Mouse (Mus musculus): Measurements from ENCODE around the gene Spag5. TPM values are rescaled to one million over a fixed set of nuclear protein-coding genes. Genes with fewer than 3 reads are reported as not detected.

Spag5 gene
- total and polyA plus RNA-seq, 2 experiments from 2014 or later = 9.1 to 26.7 TPM

DNA sequence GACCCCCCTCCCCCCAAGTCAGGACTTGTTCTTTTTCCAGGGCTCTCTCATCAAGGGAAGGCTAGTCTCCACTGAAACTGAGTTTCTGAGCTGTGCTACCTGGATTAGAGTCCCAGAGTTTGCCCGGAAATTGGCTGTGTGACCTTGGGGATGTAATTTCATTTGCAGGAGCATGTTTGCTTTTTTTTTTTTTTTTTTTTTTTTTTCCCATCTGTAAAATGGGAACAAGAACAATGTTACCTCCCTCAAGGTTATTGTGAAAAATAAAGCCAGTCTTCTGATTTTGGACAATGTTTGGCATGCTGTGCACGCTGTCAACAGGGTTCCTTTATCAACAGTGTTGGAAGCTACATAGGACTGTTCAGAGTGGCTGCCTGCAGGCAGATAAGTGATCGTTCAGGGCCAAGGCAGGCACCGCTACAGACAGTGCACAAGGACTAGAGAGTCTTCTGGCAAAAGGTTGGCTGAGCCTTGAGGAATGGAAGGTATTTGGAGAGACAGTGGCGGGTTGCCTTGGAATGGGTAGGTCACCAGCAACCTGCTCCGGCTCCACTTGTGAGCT, 43.1 kb downstream of the Spag5 start:
- no peak for TF ChIP-seq CTCF (IDR thresholded peaks at IDR 0.05; ENCODE audit: low read depth)
- WGBS = 64% methylated on average over 6 of the region's 6 CpGs

DNA sequence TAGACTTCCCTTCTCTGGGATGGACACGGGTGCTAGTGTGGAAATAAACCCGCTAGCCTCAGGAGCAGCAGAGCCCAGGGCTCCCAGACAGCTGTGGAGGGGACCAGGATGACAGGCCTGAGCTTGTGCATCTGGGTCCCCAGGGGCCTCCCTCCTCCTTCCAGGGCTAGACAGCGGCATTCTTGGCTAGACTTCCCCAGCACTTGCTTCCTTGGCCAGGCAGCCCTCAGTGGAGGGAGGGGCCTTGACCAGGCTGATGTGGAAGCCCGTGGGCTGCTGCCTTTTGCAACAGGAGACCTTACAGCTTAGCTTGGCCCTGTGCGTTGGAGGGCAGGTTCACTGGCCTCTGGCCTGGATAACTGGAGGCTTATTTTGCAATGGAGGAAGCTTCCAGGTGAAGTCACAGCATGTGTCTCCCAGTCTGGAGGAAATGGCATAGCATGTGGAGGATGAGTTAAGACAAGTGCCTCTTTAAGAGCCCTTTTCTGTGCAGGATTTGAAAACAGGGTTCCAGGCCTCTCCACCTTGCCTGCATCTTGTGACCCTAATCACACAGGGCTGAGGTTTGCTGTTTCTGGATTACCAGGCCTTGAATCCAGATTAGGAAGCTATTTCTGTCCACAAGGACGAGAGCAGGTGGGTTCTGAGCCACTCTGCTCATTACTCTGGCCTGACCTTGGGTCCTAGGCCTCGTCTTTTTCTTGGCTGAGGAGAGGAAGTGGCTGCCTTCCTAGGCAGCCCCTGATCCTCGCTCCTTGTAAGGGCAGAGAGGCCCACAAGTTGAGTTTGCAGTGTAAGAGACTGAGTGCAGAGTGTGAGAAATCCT, 43.8 kb downstream of the Spag5 start:
- Histone ChIP-seq H3K27ac (0 out of 2 replicates have a peak overlapping the region, but pooled peaks have one; percentile 86), H3K4me3 (ENCODE audit: low read length) (peak overlapping the region; percentile 86), H3K4me2 (ENCODE audit: low read depth, low read length) (peak overlapping the region; percentile 83), H3K9me3 (ENCODE audit: low read length) (no peaks in the 10 kb centered on the region), H3K9ac (replicated peaks; ENCODE audit: low read length) (peak overlapping the region; percentile 93), H3K27me3 (ENCODE audit: insufficient read depth, low read length) (no peaks in the 10 kb centered on the region), H3K4me1 (ENCODE audit: insufficient read depth, low read length) (peaks cover 15% of the 10 kb centered on the region; the same call in 1 of the 2 replicates), H3K36me3 (ENCODE audit: insufficient read depth, low read length) (peaks cover 12% of the 10 kb centered on the region)
- DNase-seq (ENCODE audit: low spot score) (peak; percentile 58), ATAC-seq (no peak)
- no peak for TF ChIP-seq CTCF (IDR thresholded peaks at IDR 0.05; ENCODE audit: low read depth)
- WGBS = 51% methylated on average over 8 of the region's 8 CpGs

More for the DNA sequence above, 43.1 kb downstream of the Spag5 start:
- ATAC-seq (no peak), DNase-seq (ENCODE audit: low spot score) (no peak)
- H3K4me1 ChIP-seq (ENCODE audit: insufficient read depth, low read length) = peaks cover 15% of the 10 kb centered on the region; the same call in 1 of the 2 replicates
- H3K4me2 ChIP-seq (ENCODE audit: low read depth, low read length) = peak overlapping the region; percentile 83
- H3K27ac ChIP-seq = peak overlapping the region; percentile 86
- peak overlapping the region; percentile 93 for H3K9ac ChIP-seq (replicated peaks; ENCODE audit: low read length)
- H3K36me3 ChIP-seq (ENCODE audit: insufficient read depth, low read length) = peaks cover 19% of the 10 kb centered on the region
- H3K27me3 ChIP-seq (ENCODE audit: insufficient read depth, low read length) = no peaks in the 10 kb centered on the region
- H3K4me3 ChIP-seq (ENCODE audit: low read length) = peak overlapping the region; percentile 86
- H3K9me3 ChIP-seq (ENCODE audit: low read length) = no peaks in the 10 kb centered on the region

DNA sequence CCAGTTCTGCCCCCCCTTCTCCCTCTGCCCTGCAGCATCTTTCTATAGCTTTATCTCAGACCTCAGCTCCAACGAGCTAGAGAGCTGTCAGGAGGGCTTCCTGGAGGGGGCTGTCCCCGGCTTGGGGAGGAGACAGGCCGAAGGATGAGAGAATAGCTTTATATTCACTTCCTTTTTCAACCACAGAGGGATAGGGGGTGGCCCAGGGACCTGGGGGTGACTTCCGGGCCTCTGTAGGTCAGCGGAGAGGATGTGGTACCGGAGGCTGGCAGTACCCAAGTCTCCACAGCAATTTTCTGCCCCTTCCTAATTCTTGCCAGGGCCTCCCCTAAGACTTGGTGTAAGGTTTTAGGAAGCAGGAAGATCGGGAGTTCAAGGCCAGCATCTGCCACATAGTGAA, 44.5 kb downstream of the Spag5 start:
- DNase-seq (ENCODE audit: low spot score) (no peak), ATAC-seq (no peak)
- Histone ChIP-seq H3K27me3 (ENCODE audit: insufficient read depth, low read length) (no peaks in the 10 kb centered on the region), H3K9ac (replicated peaks; ENCODE audit: low read length) (no peak overlapping the region), H3K4me1 (ENCODE audit: insufficient read depth, low read length) (peaks cover 15% of the 10 kb centered on the region; the same call in 1 of the 2 replicates), H3K36me3 (ENCODE audit: insufficient read depth, low read length) (peaks cover 9% of the 10 kb centered on the region), H3K27ac (no peak overlapping the region), H3K9me3 (ENCODE audit: low read length) (no peaks in the 10 kb centered on the region), H3K4me3 (ENCODE audit: low read length) (no peak overlapping the region), H3K4me2 (ENCODE audit: low read depth, low read length) (no peak overlapping the region)
- 78% methylated on average over 7 of the region's 7 CpGs for WGBS
- TF ChIP-seq CTCF (IDR thresholded peaks at IDR 0.05; ENCODE audit: low read depth) = no peak

DNA sequence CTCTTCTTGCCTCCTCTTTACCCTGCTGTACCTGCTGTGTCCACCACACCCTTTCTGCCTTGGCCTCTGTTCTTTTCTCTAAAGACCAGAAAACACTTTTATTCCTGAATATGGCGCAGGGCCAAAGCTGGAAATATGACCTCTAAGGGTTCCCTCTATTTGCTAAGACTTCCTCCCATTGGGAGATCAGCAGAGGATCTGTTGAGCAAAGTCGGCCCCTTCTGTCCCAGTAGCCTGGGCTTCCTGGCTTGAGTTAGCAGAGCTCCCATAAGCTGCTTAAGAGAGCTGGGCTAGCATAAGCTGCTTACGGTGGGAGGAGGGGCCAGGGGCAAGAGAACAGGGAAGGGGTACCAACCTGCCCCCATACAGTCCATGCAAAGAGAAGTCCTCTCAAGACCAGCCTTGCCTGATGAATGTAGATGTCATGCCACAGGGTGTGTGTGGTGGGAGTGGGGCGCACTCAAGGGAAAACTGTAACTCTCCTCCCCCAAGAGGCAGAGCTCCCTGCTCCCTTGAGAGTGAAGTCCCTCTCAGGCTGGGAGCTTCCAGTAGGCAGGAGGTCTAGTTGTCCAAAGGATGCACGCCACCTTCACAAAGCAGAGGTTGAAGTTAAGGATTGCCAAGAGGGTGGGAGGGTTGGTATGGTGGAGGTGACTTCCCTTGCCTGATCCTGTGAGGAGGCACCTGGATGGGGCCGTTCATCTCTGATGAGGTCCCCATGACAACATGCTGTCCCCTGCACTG, 45.2 kb downstream of the Spag5 start:
- H3K27me3 ChIP-seq (ENCODE audit: insufficient read depth, low read length) = no peaks in the 10 kb centered on the region

DNA sequence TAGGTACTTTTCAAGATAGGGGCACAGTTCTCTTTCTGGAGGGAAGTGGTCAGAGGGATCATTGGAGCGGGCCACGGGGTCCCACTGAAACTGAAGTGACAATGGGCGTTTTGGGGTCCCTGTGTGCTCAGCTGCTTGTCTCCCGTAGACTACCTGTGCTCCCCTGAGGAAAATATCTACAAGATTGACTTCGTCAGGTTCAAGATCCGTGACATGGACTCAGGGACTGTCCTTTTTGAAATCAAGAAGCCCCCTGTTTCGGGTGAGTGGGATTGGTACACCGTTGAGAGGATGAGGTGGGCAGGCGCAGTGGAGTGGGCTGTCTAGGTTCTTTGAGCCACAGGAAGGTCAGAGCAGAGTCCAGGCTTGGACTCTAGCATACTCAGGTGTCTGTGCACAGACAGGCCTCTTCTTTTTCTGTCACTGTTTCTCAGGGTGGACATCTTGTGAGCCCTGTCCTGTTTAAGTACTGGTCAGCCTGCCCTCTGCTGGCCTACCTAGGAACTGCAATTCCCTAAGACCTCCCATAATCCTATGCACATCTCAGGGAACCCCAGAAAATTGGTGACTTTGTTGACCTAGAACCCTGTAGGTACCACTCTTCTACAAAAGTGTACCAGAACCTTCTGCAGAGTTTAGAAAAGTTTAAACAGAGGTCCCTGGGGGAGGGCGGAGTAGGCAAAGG, 45.9 kb downstream of the Spag5 start:
- Histone ChIP-seq H3K4me2 (ENCODE audit: low read depth, low read length) (no peak overlapping the region), H3K9ac (replicated peaks; ENCODE audit: low read length) (no peak overlapping the region), H3K4me3 (ENCODE audit: low read length) (no peak overlapping the region), H3K36me3 (ENCODE audit: insufficient read depth, low read length) (no peaks in the 10 kb centered on the region; the same call in 1 of the 2 replicates), H3K27me3 (ENCODE audit: insufficient read depth, low read length) (no peaks in the 10 kb centered on the region), H3K4me1 (ENCODE audit: insufficient read depth, low read length) (peaks cover 15% of the 10 kb centered on the region; the same call in 1 of the 2 replicates), H3K9me3 (ENCODE audit: low read length) (no peaks in the 10 kb centered on the region), H3K27ac (no peak overlapping the region)
- ATAC-seq (peak; percentile 27; the same call in 1 of the 2 replicates), DNase-seq (ENCODE audit: low spot score) (peak; percentile 90)
- 91% methylated on average over 10 of the region's 10 CpGs for WGBS
- peak; percentile 90 for TF ChIP-seq CTCF (IDR thresholded peaks at IDR 0.05; ENCODE audit: low read depth)

More for the DNA sequence above, 45.2 kb downstream of the Spag5 start:
- no peak for ATAC-seq
- no peak overlapping the region for H3K27ac ChIP-seq
- H3K9me3 ChIP-seq (ENCODE audit: low read length) = no peaks in the 10 kb centered on the region
- H3K36me3 ChIP-seq (ENCODE audit: insufficient read depth, low read length) = peaks cover 2% of the 10 kb centered on the region; the same call in 1 of the 2 replicates
- no peak overlapping the region for H3K9ac ChIP-seq (replicated peaks; ENCODE audit: low read length)
- 70% methylated on average over 6 of the region's 6 CpGs for WGBS
- H3K4me3 ChIP-seq (ENCODE audit: low read length) = no peak overlapping the region
- no peak for TF ChIP-seq CTCF (IDR thresholded peaks at IDR 0.05; ENCODE audit: low read depth)
- H3K4me2 ChIP-seq (ENCODE audit: low read depth, low read length) = no peak overlapping the region
- no peak for DNase-seq (ENCODE audit: low spot score)
- peaks cover 15% of the 10 kb centered on the region; the same call in 1 of the 2 replicates for H3K4me1 ChIP-seq (ENCODE audit: insufficient read depth, low read length)

DNA sequence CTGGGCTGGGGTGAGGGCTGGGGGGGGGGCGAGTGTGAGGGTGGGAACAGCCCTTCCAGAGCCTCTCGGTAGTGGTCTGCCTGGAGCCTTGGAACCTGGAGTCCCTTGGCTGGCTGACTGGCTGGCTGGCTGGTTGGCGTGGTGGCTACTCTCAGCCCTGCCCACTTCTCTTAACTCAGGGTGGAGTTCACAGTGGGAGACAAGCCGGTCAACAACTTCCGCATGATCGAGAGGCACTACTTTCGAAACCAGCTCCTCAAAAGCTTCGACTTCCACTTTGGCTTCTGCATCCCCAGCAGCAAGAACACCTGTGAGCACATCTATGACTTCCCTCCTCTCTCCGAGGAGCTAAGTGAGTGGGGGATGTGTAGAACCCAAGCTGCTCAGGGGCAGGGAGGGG, 46.6 kb downstream of the Spag5 start:
- Histone ChIP-seq H3K27ac (no peak overlapping the region), H3K9me3 (ENCODE audit: low read length) (no peaks in the 10 kb centered on the region), H3K4me3 (ENCODE audit: low read length) (no peak overlapping the region), H3K27me3 (ENCODE audit: insufficient read depth, low read length) (no peaks in the 10 kb centered on the region), H3K4me1 (ENCODE audit: insufficient read depth, low read length) (peaks cover 15% of the 10 kb centered on the region; the same call in 1 of the 2 replicates), H3K9ac (replicated peaks; ENCODE audit: low read length) (no peak overlapping the region), H3K36me3 (ENCODE audit: insufficient read depth, low read length) (no peaks in the 10 kb centered on the region; the same call in 1 of the 2 replicates), H3K4me2 (ENCODE audit: low read depth, low read length) (no peak overlapping the region)
- ATAC-seq (no peak), DNase-seq (ENCODE audit: low spot score) (no peak)
- 69% methylated on average over 9 of the region's 9 CpGs for WGBS
- no peak for TF ChIP-seq CTCF (IDR thresholded peaks at IDR 0.05; ENCODE audit: low read depth)
